Mouse (Mus musculus) granulocyte monocyte progenitor cell, adult 5-6 weeks (primary cell): ENCODE data around the gene Irgq. TPM values are rescaled to one million over a fixed set of nuclear protein-coding genes. Genes with fewer than 3 reads are reported as not detected.
A peak's percentile ranks its signal among the peaks of the same experiment; 100 is the strongest.

Experiments
- ATAC-seq: replicated peaks from 2 replicates; pipeline ENCODE4 v1.8.0; 2016; ENCODE audit warnings: mild to moderate bottlenecking, moderate TSS enrichment, inconsistent platforms; ENCODE audit not compliant: poor library complexity, severe bottlenecking
- total RNA-seq, 2 experiments: library from RNA; stranded (forward) in 1 of 2; stranded (reverse) in 1 of 2; fragments of 200-712, 200-1000 nt in 1 of 2; fragments of >200 nt in 1 of 2; fragmentation: Nextera tagmentation in 1 of 2; gene quantifications; 2 replicates each; pipeline ENCODE4 v1.2.3; 2014 to 2017

Gene Irgq
- total RNA-seq, 2 experiments from 2014 or later, result 4.2 to 5.9 TPM

GRCm38 (mm10) chr7:24587330-24588105 lies 57.0 kb downstream of the Irgq start, which contains the start of the genes Ethe1 and Zfp575:
Gene Ethe1, plus strand, starts transcription at chr7:24587543.
Gene Zfp575, minus strand, starts transcription at chr7:24587641.
- ATAC-seq, result peak; percentile 61

Other genes with a start within 250 kb of the Irgq start
- gene Zfp61, start 229.5 kb upstream of the Irgq start, total RNA-seq (2014; fragmentation: Nextera tagmentation), result 16.5 and 16.8 TPM in 2 replicates
- gene Zfp61, start 229.5 kb upstream of the Irgq start, total RNA-seq (2017), result 16.7 and 27.7 TPM in 2 replicates
- 5.8 and 6.0 TPM in 2 replicates for gene Zfp94, start 214.0 kb upstream of the Irgq start, total RNA-seq (2014; fragmentation: Nextera tagmentation)
- 2.0 and 3.4 TPM in 2 replicates for gene Zfp94, start 214.0 kb upstream of the Irgq start, total RNA-seq (2017)
- gene Tescl, start 196.8 kb upstream of the Irgq start, total RNA-seq (2014; fragmentation: Nextera tagmentation), result not detected in 2 replicates
- not detected in 2 replicates for gene Tescl, start 196.8 kb upstream of the Irgq start, total RNA-seq (2017)
- gene Lypd5, start 181.5 kb upstream of the Irgq start, total RNA-seq (2014; fragmentation: Nextera tagmentation), result not detected in 2 replicates
- gene Lypd5, start 181.5 kb upstream of the Irgq start, total RNA-seq (2017), result not detected in 2 replicates
- gene Kcnn4, start 160.4 kb upstream of the Irgq start, total RNA-seq (2014; fragmentation: Nextera tagmentation), result 24.2 and 31.4 TPM in 2 replicates
- 36.3 and 43.5 TPM in 2 replicates for gene Kcnn4, start 160.4 kb upstream of the Irgq start, total RNA-seq (2017)
- gene Smg9, start 131.1 kb upstream of the Irgq start, total RNA-seq (2014; fragmentation: Nextera tagmentation), result 21.6 and 29.5 TPM in 2 replicates
- gene Smg9, start 131.1 kb upstream of the Irgq start, total RNA-seq (2017), result 19.5 and 21.8 TPM in 2 replicates
- gene Irgc1, start 78.4 kb upstream of the Irgq start, total RNA-seq (2014; fragmentation: Nextera tagmentation), result not detected in 2 replicates
- not detected in 2 replicates for gene Irgc1, start 78.4 kb upstream of the Irgq start, total RNA-seq (2017)
- 19.0 and 20.5 TPM in 2 replicates for gene Plaur, start 68.2 kb upstream of the Irgq start, total RNA-seq (2014; fragmentation: Nextera tagmentation)
- gene Plaur, start 68.2 kb upstream of the Irgq start, total RNA-seq (2017), result 23.9 and 26.2 TPM in 2 replicates
- gene Cadm4, start 48.7 kb upstream of the Irgq start, total RNA-seq (2014; fragmentation: Nextera tagmentation), result not detected in 2 replicates
- gene Cadm4, start 48.7 kb upstream of the Irgq start, total RNA-seq (2017), result not detected in 2 replicates
- 1.5 and 4.0 TPM in 2 replicates for gene Zfp428, start 23.7 kb upstream of the Irgq start, total RNA-seq (2014; fragmentation: Nextera tagmentation)
- gene Zfp428, start 23.7 kb upstream of the Irgq start, total RNA-seq (2017), result 2.2 and 2.7 TPM in 2 replicates
- gene AC161166.1, start 18.2 kb upstream of the Irgq start, total RNA-seq (2014; fragmentation: Nextera tagmentation), result not detected in 2 replicates
- not detected in 2 replicates for gene AC161166.1, start 18.2 kb upstream of the Irgq start, total RNA-seq (2017)
- gene Pinlyp, start 15.4 kb downstream of the Irgq start, total RNA-seq (2014; fragmentation: Nextera tagmentation), result not detected in 2 replicates
- gene Pinlyp, start 15.4 kb downstream of the Irgq start, total RNA-seq (2017), result not detected in 2 replicates
- gene Xrcc1, start 15.6 kb downstream of the Irgq start, total RNA-seq (2014; fragmentation: Nextera tagmentation), result 72.6 and 80.6 TPM in 2 replicates
- 38.6 and 40.9 TPM in 2 replicates for gene Xrcc1, start 15.6 kb downstream of the Irgq start, total RNA-seq (2017)
- 50.4 and 71.3 TPM in 2 replicates for gene Ethe1, start 56.9 kb downstream of the Irgq start, total RNA-seq (2014; fragmentation: Nextera tagmentation)
- 23.4 and 28.3 TPM in 2 replicates for gene Ethe1, start 56.9 kb downstream of the Irgq start, total RNA-seq (2017)
- gene Zfp575, start 57.0 kb downstream of the Irgq start, total RNA-seq (2014; fragmentation: Nextera tagmentation), result 0.41 and 0.75 TPM in 2 replicates
- not detected in 2 replicates for gene Zfp575, start 57.0 kb downstream of the Irgq start, total RNA-seq (2017)
- 1.8 and 6.4 TPM in 2 replicates for gene Phldb3, start 80.1 kb downstream of the Irgq start, total RNA-seq (2014; fragmentation: Nextera tagmentation)
- gene Phldb3, start 80.1 kb downstream of the Irgq start, total RNA-seq (2017), result 7.6 and 13.5 TPM in 2 replicates
- gene Lypd3, start 105.9 kb downstream of the Irgq start, total RNA-seq (2014; fragmentation: Nextera tagmentation), result not detected in 2 replicates
- not detected in 2 replicates for gene Lypd3, start 105.9 kb downstream of the Irgq start, total RNA-seq (2017)
- gene Tex101, start 146.0 kb downstream of the Irgq start, total RNA-seq (2014; fragmentation: Nextera tagmentation), result not detected in 2 replicates
- gene Tex101, start 146.0 kb downstream of the Irgq start, total RNA-seq (2017), result not detected in 2 replicates
- not detected in 2 replicates for gene BC049730, start 178.6 kb downstream of the Irgq start, total RNA-seq (2014; fragmentation: Nextera tagmentation)
- gene BC049730, start 178.6 kb downstream of the Irgq start, total RNA-seq (2017), result not detected in 2 replicates
- not detected in 2 replicates for gene Gm4763, start 196.2 kb downstream of the Irgq start, total RNA-seq (2014; fragmentation: Nextera tagmentation)
- not detected in 2 replicates for gene Gm4763, start 196.2 kb downstream of the Irgq start, total RNA-seq (2017)
- 0.43 and 1.3 TPM in 2 replicates for gene Cd177, start 229.6 kb downstream of the Irgq start, total RNA-seq (2014; fragmentation: Nextera tagmentation)
- gene Cd177, start 229.6 kb downstream of the Irgq start, total RNA-seq (2017), result 18.1 and 21.1 TPM in 2 replicates
- not detected in 2 replicates for gene Ceacam10, start 246.5 kb downstream of the Irgq start, total RNA-seq (2014; fragmentation: Nextera tagmentation)
- 0.82 and 4.9 TPM in 2 replicates for gene Ceacam10, start 246.5 kb downstream of the Irgq start, total RNA-seq (2017)